Mouse (Mus musculus) ES-E14 (cell line): ENCODE results near the gene Dpy19l3.

Source experiments
- CHD2 ChIP-seq: IDR thresholded peaks from 2 replicates; pipeline ENCODE4 v1.6.1; 2014; ENCODE audit warnings: mild to moderate bottlenecking, low read depth, low read length, inconsistent platforms
- HCFC1 ChIP-seq: IDR thresholded peaks from 2 replicates; pipeline ENCODE4 v1.6.1; 2012; ENCODE audit warnings: low read length, inconsistent platforms, borderline replicate concordance; ENCODE audit not compliant: insufficient read depth

DNA sequence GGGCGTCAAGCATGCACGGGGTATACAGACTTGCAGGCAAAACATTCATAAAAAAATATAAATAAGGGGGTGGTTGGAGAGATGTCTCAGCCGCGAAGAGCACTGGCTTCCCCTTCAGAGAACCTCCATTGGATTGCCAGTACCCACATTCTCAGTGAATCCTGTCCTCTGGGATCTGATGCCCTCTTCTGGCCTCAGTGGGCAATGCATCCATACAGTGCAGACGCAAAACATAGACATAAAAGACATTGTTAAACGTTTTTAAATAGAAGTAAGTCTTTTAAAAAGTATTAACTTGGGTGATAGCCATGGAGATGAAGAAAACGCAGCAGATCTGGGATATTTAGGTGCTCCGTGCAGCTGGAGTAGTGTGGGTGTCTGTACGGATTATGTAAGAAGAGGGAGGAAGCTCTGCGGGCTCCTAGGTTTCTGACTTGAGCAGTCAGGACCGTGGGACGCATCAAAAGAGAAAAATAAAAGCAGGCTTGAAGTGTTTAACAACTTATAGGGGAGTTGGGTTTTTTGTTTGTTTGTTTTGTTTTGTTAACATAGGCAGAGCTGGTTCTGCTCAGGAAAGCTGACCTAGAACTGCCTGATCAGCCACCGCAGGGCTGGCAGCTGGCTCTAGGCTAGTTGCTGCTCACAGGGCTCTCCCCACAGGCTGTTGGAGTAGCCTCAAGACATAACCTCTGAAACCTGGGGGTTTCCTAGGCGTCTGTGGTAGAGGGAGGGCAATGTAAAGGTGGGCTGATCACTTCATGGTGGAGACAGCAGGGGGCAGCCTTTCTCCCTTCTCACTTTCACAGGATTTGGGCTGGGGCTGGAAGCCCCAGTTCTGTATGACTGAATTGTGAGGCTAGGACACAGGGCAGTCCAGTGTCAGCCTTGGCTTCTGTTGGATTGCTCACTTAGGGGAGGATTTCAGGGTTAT is 2.5 kb upstream of the Dpy19l3 start:
- TF ChIP-seq CHD2 (no peak), HCFC1 (no peak)
